Mouse (Mus musculus) spleen, postnatal 10 days (tissue): ENCODE data around the gene Kcnk4.

Source experiments
- DNase-seq, 2 experiments: peaks; one replicate each; pipeline ENCODE4 v3.0.0; 2021 to 2022; ENCODE audit warnings: low spot score in 2 of 2

The Kcnk4 gene

DNA sequence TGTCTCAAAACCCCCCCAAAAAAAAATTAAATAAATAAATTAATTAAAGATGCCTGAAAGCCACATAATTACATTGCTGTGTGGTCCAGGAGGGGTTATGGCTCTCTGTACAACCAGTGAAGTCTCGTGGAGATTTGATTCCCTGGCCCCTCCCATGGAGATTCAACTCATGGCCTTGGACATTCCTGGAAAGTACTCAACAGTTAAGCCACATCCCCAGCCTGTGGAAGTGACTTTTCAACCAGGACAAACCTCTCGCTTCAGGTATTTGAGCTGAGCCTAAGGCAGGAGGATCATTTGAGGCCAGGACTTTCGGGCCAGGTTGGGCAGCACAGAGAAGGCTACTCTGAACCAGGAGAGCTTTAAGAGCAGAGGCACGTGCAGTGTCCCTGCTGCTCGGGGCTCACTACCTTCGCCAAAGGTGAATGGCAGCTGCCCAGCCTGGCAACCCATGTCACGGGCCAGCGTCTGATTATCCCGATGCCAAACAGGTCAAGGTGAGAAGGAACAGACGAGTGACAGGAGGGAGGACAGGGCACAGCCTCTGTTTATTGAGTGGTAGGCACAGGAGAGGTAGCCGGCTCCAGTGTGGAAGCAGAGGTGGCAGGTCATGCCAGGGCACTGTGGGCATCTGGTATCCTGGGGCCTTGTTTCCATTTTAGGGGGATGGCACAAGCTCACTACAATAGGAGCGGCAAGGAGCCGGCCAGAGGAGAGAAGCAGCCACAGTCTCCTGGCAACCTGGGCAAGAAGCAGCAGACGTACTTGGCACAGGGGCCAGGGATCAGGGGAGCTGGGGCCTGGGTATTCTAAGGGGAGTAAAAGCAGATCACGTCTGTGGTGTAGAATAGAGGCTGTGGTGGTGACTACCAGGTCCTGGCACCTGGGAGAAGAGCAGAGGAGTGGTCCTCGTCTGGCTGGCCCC, 3.5 kb upstream of the Kcnk4 start:
- DNase-seq, result no peak

DNA sequence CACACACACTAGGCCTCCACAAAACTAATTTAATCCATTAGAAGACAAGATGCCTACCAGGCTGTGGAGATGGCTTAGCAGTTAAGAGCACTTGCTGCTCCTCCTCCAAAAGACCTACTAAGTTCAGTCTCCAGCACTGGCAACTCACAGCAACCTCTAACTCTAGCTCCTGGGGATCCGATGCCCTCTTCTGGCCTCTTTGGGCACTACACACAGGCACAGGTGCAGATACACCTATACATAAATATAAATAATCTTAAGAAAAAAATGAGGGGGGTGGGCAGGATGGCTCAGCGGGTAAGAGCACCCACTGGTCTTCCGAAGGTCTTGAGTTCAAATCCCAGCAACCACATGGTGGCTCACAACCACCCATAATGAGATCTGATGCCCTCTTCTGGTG, 2.0 kb upstream of the Kcnk4 start:
- peak in 1 of 2 experiments; percentile 71 for DNase-seq

DNA sequence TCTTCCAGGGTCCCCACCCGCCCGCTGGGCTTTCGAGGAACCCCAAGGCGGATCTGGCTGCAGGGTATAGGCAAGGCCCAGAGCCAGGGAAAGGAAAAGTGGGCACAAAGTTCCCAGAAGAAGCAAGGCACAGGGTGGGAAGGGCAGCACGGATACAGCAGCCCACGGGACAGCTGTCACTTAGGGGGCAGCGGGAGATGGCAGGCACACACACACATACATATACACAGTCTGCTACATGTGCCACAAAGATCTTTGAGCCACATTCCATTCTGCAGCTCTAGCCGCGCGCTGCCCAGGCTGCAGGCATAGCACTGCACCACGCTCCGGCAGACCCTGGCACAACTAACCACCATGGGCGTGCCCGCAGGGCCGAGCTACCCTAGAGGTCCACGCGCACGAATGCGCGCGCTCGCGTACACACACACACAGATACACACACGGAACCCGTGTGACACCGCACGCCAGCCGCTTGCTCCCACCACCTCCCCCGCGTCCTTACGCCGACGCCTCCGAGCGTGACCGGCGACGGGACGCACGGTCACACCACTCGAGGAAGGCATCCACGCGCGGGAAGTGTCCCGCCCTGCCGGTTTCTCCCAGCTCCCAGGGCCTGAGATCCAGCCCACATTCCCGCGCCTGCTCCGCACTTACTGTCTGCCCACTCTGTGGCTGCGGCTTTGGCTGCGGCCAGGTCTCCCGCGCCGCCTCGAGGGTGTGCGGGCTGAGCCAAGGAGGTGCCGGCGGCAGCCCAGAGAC, 700 bp downstream of the Kcnk4 start:
- no peak for DNase-seq

DNA sequence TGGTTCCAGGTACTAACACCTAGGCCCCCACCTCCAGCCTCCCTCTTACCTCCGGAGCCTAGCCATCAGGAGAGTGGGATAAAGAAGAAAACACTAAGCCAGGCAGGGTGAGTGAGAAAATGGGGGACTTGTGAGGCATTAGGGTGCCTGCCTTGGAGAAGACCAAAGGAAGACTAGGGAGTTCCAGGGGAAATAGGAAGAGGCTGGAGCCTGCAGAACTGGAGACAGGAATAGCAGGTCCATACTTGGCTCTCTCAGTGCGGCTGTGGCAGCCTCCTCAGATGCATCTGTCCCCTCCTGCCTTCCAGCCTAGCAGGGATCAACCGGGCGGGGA, 1.2 kb downstream of the Kcnk4 start:
- no peak for DNase-seq

DNA sequence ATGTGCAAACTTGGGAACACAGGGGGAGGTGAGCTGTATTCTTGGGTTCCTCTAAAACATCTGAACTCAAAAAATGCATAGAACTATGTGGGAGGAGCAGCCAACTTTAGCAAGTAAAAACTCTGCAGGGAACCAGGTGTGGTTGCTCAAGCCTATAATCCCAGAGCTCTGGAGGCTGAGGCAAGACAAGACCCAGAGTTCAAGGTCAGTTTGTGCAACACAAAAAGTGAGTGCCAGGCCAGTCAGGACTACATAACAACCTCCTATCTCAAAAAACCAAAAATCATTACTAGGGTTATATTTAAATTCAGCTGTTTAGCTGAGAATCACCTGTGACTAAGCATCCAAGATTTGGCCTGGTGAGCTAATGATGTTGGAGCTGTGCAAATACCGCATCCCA, 2.3 kb downstream of the Kcnk4 start:
- DNase-seq, result no peak

DNA sequence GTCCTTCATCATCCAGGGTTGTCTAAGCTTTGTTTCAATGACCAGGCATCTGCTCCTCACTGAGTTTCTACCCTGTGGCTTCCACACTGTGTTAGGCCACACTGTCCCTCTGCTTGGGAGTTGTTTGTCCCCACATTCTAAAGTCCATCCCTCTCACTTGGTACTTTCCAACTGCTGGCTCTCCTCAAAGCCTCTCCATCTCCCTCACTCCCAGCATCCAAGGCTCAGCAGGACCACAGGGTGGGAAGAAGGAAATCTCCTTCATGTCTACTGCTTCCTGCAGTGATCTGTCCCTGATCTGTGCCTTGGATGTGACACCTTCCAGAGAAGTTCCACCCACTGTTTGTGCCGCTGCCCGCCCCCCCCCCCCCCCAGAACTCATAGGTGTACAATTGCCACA, 3.3 kb downstream of the Kcnk4 start:
- no peak for DNase-seq

DNA sequence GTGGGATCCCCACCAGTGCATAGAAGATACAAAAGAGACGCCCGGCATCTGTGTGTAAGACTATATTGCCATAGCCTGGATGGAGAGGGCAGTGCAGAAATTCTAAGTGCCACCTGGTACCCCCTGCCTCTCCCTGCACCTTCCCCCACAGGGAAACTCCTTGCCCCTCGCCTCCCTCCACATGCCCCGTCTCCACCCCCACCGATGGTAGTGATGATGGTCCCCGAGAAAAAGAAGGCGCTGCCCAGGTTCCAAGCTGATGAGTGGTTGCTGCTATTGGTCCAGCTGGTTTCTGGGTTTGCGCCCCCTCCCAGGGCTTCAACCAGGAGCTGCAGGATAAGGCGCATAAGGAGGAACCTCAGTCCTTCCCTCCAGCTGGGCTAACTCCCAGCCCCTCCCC, 6.2 kb downstream of the Kcnk4 start:
- no peak for DNase-seq

DNA sequence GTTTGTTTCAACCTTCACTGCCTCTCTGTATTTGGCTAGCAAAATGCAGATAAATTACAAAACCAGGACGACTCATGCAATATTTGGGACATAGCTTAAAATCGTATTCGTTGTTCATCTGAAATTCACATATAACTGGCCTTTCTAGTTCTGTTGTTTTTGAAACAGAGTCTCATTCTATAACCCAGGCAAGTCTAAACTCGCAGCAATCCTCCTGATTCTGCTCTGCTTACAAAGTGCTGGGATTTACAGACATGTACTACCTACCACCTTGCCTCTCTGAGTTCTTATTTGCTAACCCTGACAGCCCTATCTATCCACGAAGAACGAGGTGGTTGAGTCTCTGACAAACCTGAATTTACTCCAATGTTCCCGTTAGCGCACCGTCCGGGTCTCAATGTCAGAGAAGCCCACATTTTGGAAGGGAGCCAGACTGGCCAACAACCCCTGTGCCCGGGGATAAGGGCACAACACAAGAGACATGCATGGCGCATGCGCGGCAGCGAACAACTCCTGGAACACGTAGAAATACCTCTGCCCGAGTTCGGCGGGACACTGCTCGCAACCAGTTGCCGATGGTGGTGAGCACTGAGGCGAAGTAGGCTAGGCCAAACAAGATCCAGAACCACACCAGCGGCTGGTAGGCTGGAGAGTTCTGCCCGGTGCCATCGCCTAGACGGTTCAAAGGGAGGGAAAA, 7.6 kb downstream of the Kcnk4 start:
- DNase-seq, result no peak

DNA sequence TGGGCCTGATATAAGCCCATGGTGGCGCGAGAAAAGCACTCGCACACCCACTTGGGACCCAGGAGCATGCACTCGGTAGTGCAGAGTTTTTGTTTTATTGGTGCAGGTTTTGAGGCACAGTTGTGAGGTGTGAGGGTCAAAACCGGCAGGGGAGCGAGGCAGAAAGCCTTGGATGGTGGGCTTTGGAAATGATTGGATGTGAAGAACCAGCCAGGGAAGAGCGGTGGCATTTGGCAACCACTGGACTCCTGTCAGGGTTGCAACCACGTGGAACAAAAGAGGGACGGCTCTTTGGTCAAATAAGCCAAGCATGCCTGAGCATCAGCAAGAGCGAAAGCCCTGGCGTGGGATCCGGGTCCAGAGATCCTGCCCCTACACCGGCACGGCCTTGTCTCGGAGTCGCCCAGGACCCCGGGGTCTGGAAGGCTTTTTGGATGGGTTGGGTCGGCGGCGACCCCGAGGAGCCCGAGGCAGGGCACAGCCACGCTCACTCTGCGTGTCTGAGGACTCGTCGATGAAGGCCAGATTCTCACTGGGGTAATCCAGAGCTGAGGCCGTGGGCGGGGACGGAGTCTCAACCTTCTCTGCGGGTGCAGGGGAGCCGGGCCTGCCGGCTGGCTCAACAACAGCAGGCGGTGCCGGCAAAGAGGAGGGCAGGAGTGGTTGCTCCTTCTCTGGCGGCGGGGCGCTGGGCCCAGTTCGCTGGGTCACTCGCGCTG, 8.5 kb downstream of the Kcnk4 start:
- DNase-seq, result no peak

DNA sequence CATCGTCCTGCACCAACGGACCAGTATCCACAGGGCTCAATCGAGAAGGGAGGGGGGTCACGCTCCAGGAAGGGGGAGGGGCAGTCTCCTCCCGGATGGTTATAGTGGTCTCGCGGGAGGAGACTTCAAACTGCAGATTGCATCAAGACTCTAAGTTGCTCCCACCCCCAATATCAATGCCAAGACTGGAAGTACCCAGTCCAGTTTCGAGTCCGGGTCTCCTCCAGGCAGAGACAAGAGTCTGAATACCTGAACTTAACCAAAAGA, 9.1 kb downstream of the Kcnk4 start, which contains the start of gene Catsperz:
Gene Catsperz, minus strand, starts transcription at position 74 of the 267 bp plus-strand sequence.
- no peak for DNase-seq

DNA sequence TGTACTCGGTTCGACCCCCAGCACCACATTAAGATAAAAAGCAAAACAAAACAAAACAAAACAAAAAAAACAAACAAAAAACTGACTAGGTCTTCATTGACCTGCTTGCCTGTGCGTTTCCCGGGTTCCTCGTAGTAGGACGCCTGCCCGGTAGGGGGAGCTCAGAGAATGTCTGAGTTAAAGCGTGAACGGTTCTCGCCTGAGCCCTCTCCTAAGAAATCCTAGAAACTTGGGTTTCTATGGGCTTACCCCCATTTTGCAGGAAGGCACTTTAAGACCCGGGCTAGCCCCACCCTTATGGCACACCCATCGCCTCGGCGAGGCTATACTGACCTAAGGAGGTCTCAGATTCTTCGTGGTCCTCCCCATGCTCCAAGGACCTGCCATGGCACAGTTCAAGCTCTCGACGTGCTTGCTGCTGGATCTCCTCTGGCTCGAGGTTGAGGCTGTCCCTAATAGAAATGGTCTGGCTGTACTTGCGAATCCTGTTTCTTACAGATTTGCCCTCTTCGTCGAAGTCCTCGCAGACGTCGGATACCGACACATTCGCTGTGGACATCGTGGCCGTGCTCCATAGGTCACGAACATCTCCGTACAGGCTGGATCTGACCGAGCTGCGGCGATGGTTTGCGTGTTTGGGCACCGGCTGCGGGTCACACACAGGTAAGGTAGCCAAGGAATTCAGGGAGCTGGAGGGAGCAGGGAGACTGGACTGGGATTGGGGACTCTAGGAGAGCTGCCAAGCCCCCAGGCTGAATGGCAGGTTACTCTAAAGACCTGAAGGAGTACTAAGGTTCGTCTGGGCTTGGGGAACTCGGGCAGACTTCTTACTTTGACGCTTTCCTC, 9.6 kb downstream of the Kcnk4 start:
- peak; percentile 81 to 92 for DNase-seq

DNA sequence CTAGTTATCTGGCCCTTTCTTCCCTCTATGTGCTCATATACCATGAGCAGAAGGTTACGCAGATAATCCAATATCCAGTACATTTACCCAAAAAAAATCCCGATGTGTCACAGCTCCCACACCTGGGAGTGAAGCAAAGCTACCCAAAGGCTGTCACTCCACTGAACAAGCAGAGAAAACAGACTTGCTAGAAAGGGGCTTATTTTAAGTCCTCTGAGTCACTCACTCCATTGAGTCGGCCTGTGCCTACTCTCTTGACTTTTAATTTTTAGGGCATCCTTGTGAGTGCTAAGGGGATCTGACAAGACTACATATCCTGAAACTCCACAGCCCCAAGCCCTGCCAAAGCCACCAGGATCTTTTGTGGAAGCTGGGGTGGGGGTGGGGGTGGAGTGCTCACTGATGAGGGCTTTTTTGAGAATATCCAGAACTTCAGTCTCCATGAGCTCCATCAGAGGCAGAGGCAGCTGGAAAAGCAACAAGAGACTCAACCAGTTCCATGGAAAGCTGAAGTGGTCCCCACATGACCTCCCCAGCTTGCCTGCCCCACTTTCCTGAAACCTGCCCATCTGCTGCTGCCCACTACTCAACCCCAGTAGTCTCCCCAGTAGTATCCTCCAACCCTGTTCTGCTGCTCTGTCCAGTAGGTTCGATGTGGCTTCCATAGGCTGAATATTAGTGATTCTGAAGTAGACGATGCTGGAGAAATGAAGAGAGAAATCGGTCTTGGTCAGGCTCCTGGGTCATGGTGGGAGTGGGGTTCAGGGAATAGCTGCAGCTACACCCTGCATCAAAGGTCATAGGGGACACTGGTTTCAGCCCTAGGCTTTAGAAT, 11.2 kb downstream of the Kcnk4 start:
- DNase-seq, result no peak

DNA sequence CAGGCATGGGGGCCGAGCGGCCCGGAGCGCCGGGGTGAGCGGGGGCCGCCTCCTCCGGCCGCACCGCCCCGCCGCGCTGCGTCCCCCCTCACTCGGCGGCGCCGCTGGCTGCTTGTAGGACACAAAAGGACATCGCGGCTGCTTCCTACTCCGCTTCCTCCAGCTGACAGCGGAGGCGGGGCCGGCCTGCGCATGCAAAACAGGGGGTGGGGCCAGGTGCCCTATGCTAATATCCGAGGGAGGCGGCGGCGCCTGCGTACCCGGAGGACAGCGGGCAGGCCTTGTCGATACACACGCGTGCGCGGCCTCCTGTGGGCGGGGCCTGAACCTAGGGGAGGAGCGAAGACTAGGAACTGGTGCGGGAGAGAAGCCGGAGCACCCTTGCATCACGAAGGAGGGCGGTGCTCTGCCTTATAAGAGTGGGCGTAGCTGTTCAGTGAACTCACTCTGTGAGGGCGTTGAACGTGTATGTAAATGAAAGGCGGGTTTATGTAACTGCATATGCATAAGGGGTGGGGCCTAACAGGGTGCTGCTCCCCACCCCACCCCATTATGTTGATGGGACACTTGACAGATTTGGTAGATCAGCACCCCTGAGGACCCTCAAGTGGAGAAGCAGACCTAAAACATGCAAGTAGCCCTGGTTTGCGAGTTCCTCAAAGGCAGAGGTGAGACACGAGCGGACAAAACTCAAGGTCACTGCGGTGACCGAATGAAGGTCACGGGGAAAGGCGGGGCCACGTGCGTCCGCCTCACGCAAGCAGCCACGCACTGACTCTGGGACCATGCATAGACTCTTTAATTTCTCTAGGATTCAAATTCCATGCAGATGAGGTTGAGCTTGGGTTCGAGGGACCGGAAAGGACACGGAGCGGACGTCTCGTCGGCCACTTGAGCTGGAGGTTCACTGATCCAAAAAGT, 12.4 kb downstream of the Kcnk4 start, which contains the start of gene Esrra:
Gene Esrra, minus strand, starts transcription at position 167 of the 921 bp plus-strand sequence.
- peak; percentile 99 to 100 for DNase-seq

DNA sequence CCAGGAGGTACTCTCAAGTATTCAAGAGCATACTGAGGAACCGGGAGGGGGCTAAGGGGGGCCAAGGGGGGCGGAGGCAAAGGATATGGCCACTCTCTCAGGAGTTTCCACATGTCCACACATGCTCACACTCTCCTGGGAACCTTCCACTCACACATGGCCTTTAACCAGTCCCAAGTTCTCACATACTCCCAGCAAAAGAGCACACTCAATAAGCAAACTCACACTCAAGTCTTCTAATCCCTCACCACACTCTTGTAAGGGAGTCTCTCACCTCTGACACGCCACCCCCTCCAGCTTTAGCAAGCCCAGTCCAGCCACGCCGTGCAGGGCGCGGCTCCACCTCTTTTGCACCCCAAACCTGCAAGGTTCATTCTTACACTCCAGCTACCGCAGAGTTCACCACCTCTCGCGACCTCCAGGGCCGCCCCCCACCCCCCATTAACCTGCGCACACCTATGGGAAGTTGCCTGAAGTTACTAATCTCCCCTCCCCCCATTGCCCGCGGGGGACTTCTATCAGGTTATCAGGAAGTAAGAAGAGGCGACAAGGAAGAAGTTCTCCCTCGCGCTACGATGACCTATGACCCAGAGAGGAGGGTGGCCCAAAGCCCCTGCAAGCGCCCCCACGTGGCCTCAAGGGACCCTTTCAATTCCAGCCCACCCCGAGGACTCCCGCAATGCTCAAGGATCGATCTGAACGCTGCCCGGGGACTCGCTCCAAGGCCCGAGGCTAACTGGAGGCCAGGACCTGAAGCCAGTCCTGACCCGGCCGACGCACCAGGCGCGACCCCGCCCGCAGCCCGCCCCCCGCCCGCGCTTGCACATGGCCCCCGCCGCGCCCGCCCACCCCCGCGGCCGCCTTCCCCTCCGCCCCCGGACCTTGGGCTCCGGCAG, 13.3 kb downstream of the Kcnk4 start:
- DNase-seq, result peak; percentile 56 to 63

DNA sequence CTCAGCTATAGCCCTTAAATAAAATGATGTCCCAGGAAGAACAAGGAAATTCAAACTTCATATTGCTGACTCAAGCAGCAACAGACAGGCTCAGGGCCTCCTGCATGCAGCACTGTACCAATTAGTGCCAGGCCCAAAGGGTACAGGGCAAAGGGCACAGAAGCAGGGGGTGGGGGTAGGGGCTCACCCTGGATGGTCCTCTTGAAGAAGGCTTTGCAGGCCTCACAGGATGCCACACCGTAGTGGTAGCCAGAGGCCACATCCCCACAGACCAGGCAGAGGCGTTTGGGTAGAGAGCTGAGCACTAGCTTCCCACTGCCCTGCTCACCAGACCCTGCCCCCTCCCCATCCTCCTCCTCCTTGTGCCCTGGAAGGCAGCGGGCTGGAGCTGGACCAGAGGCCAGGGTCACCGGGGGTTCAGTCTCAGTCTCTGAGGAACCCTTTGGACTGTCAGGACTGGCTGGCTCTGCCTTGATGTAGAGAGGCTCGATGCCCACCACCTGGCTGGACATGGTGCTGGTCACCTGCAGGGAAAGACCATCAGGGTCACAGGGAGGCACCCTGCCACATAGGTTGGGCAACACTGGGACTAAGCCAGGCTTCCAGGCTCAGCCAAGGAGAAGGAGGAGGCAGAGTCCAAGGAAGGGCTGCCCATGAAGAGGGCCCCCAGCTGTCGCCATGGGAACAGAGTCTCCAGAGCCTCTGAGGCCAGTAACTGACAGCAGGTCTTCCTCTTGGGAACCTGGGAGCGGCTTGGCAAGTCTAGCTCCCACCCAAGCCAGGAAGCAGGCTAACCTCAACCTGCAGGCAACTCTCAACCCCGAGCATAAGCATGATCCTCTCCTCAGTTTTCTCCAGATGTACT, 14.2 kb downstream of the Kcnk4 start:
- no peak for DNase-seq

DNA sequence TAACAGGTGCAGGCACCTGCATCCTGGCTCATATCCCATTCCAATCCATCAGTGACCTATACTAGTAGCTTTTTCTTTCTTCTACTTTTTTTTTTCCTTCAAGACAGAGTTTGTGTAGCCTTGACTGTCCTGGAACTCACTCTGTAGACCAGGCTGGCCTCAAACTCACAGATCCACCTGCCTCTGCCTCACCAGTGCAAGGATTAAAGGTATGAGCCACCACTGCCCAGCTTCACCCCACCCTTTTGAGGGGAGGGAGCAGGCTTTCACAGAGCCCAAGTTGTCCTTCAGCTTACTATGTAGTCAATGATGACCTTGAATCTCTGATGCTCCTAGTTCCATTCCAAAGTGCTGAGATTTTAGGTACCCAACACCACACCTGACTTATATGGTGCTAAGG, 14.9 kb downstream of the Kcnk4 start:
- DNase-seq, result no peak

DNA sequence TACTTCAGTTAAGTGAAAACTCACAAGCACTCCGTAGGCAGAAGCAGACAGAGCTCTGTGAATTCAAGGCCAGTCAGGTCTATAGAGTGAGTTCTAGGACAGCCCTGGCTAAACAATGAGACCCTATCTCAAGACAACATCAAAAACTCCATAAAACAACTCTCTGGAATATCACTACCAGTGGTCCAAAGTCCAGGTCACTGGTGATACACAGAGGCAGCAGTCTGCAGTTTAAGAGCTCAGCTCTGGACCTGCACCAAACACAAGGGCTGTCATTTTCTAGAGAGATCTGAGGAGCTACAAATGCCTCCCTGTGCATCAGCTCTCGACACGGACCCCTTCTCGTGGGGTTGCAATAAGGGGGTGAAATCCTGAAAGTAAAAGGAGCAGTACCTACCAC, 16.0 kb downstream of the Kcnk4 start:
- DNase-seq, result no peak
